Mouse (Mus musculus) midbrain, embryonic 11.5 days (tissue): ENCODE measurements at regions not wholly inside any gene's neighbourhood (a gene's known extent, or its start where the extent isn't known, plus 50 kb on each side); places are given as distances from the start of the nearest gene placed in this dataset.

ENCODE experiments used
- ATAC-seq: fragments of 200-750 bp; cut with Nextera tagmentation; 2 replicates; pipeline ENCODE4 v1.8.0; 2017; ENCODE audit warnings: moderate TSS enrichment, moderate library complexity; ENCODE audit not compliant: low FRiP score
- DNase-seq: peaks from one replicate; pipeline ENCODE4 v3.0.0; 2015; ENCODE audit warnings: low spot score; ENCODE audit errors: missing footprints
- H3K27ac ChIP-seq: fragments of 300-500 bp; sonication (generic); 2 replicates; pipeline ENCODE4 v1.5.1; 2014; ENCODE audit warnings: low read depth, low read length
- H3K27me3 ChIP-seq: fragments of 300-500 bp; sonication (generic); 2 replicates; pipeline ENCODE4 v1.6.1; 2014; ENCODE audit warnings: mild to moderate bottlenecking, low read length, moderate library complexity, mixed read lengths; ENCODE audit not compliant: control insufficient read depth, insufficient read depth
- H3K36me3 ChIP-seq: fragments of 300-500 bp; sonication (generic); 2 replicates; pipeline ENCODE4 v1.6.1; 2014; ENCODE audit warnings: mild to moderate bottlenecking, low read length, moderate library complexity, mixed read lengths; ENCODE audit not compliant: control insufficient read depth, insufficient read depth
- H3K4me1 ChIP-seq: fragments of 300-500 bp; sonication (generic); 2 replicates; pipeline ENCODE4 v1.6.1; 2014; ENCODE audit warnings: low read length; ENCODE audit not compliant: control insufficient read depth, insufficient read depth
- H3K4me2 ChIP-seq: fragments of 300-500 bp; sonication (generic); 2 replicates; pipeline ENCODE4 v1.6.1; 2014; ENCODE audit warnings: mild to moderate bottlenecking, moderate library complexity
- H3K4me3 ChIP-seq: fragments of 300-500 bp; sonication (generic); 2 replicates; pipeline ENCODE4 v1.5.1; 2014; ENCODE audit warnings: low read depth, low read length
- H3K9ac ChIP-seq: fragments of 300-500 bp; sonication (generic); 2 replicates; pipeline ENCODE4 v1.6.1; 2014; ENCODE audit warnings: low read length
- H3K9me3 ChIP-seq: fragments of 300-500 bp; sonication (generic); 2 replicates; pipeline ENCODE4 v1.6.1; 2016; ENCODE audit warnings: low read length; ENCODE audit not compliant: control insufficient read depth
- WGBS: fragments of 180-500 bp; shearing (Covaris S2); extraction: QIAGEN DNeasy Blood & Tissue Kit; methylation state at CpG from one replicate; pipeline ENCODE4 v1.1.7; 2014; 5-methylcytosine and 5-hydroxymethylcytosine counted together

GRCm38 (mm10) chr4:95185113-95185915 lies 133.3 kb upstream of the Jun start:
- H3K27ac ChIP-seq, result no peak overlapping the region
- DNase-seq, result no peak
- no peaks in the 10 kb centered on the region for H3K36me3 ChIP-seq

GRCm38 (mm10) chr4:95185916-95186200 lies 133.8 kb upstream of the Jun start:
- WGBS, result 83% methylated on average over 3 of the region's 3 CpGs
- Histone ChIP-seq H3K9ac (no peak overlapping the region), H3K4me2 (no peak overlapping the region), H3K27ac (no peak overlapping the region), H3K9me3 (no peaks in the 10 kb centered on the region), H3K4me3 (no peak overlapping the region), H3K4me1 (peaks cover 2% of the 10 kb centered on the region; the same call in 1 of the 2 replicates), H3K36me3 (no peaks in the 10 kb centered on the region), H3K27me3 (no peaks in the 10 kb centered on the region)
- ATAC-seq (no peak), DNase-seq (no peak)

More at GRCm38 (mm10) chr4:95185113-95185915, 133.3 kb upstream of the Jun start:
- no peak overlapping the region for H3K4me2 ChIP-seq
- H3K4me3 ChIP-seq, result no peak overlapping the region
- peaks cover 2% of the 10 kb centered on the region; the same call in 1 of the 2 replicates for H3K4me1 ChIP-seq
- ATAC-seq, result 0 out of 2 replicates have a peak, but pooled peaks have one; percentile 24
- H3K9ac ChIP-seq, result no peak overlapping the region
- 66% methylated on average over 14 of the region's 14 CpGs for WGBS
- no peaks in the 10 kb centered on the region for H3K27me3 ChIP-seq
- no peaks in the 10 kb centered on the region for H3K9me3 ChIP-seq

- Histone ChIP-seq H3K4me2 (no peak overlapping the region), H3K9me3 (no peaks in the 10 kb centered on the region), H3K4me3 (no peak overlapping the region), H3K27me3 (no peaks in the 10 kb centered on the region), H3K4me1 (peaks cover 2% of the 10 kb centered on the region; the same call in 1 of the 2 replicates), H3K27ac (no peak overlapping the region), H3K36me3 (no peaks in the 10 kb centered on the region), H3K9ac (no peak overlapping the region)
- no peak for ATAC-seq
- 92% methylated on average over 3 of the region's 3 CpGs for WGBS
- no peak for DNase-seq
These were observed 136.1 kb upstream of the Jun start for GRCm38 (mm10) chr4:95188107-95188506.

- Histone ChIP-seq H3K9me3 (no peaks in the 10 kb centered on the region), H3K27ac (no peak overlapping the region), H3K27me3 (no peaks in the 10 kb centered on the region), H3K36me3 (no peaks in the 10 kb centered on the region), H3K9ac (no peak overlapping the region), H3K4me3 (no peak overlapping the region), H3K4me1 (no peaks in the 10 kb centered on the region), H3K4me2 (no peak overlapping the region)
- DNase-seq (no peak), ATAC-seq (no peak)
- 86% methylated on average over 7 of the region's 7 CpGs for WGBS
These were observed 139.8 kb upstream of the Jun start for GRCm38 (mm10) chr4:95191654-95192406.

GRCm38 (mm10) chr4:95192562-95192961 lies 140.5 kb upstream of the Jun start:
- no peak for DNase-seq
- Histone ChIP-seq H3K27me3 (no peaks in the 10 kb centered on the region), H3K9me3 (no peaks in the 10 kb centered on the region), H3K4me1 (no peaks in the 10 kb centered on the region), H3K27ac (no peak overlapping the region), H3K4me2 (no peak overlapping the region), H3K36me3 (no peaks in the 10 kb centered on the region), H3K4me3 (no peak overlapping the region), H3K9ac (no peak overlapping the region)
- ATAC-seq, result no peak

- DNase-seq, result no peak
- no peak for ATAC-seq
- Histone ChIP-seq H3K4me2 (no peak overlapping the region), H3K4me3 (no peak overlapping the region), H3K27me3 (no peaks in the 10 kb centered on the region), H3K9me3 (no peaks in the 10 kb centered on the region), H3K27ac (no peak overlapping the region), H3K9ac (no peak overlapping the region), H3K4me1 (no peaks in the 10 kb centered on the region), H3K36me3 (no peaks in the 10 kb centered on the region)
- 70% methylated on average over 4 of the region's 4 CpGs for WGBS
These were observed 141.0 kb upstream of the Jun start for GRCm38 (mm10) chr4:95193028-95193427.

- DNase-seq (no peak), ATAC-seq (no peak)
- no peaks in the 10 kb centered on the region for H3K9me3 ChIP-seq
- no peak overlapping the region for H3K9ac ChIP-seq
- H3K27ac ChIP-seq, result no peak overlapping the region
- H3K36me3 ChIP-seq, result no peaks in the 10 kb centered on the region
- H3K27me3 ChIP-seq, result no peaks in the 10 kb centered on the region
- WGBS, result 84% methylated on average over 4 of the region's 4 CpGs
- no peaks in the 10 kb centered on the region for H3K4me1 ChIP-seq
- H3K4me2 ChIP-seq, result no peak overlapping the region
- no peak overlapping the region for H3K4me3 ChIP-seq
These were observed 141.5 kb upstream of the Jun start for GRCm38 (mm10) chr4:95193473-95193872.

GRCm38 (mm10) chr4:95194621-95195455 lies 142.8 kb upstream of the Jun start:
- no peak overlapping the region for H3K4me3 ChIP-seq
- H3K36me3 ChIP-seq, result no peaks in the 10 kb centered on the region
- H3K9ac ChIP-seq, result no peak overlapping the region
- no peak overlapping the region for H3K4me2 ChIP-seq
- WGBS, result 75% methylated on average over 5 of the region's 5 CpGs
- peaks cover 5% of the 10 kb centered on the region; the same call in 1 of the 2 replicates for H3K4me1 ChIP-seq
- H3K9me3 ChIP-seq, result no peaks in the 10 kb centered on the region
- ATAC-seq, result no peak
- H3K27ac ChIP-seq, result no peak overlapping the region
- no peak for DNase-seq
- H3K27me3 ChIP-seq, result no peaks in the 10 kb centered on the region

- no peak for DNase-seq
These were observed 144.1 kb upstream of the Jun start for GRCm38 (mm10) chr4:95196106-95196505.

More at GRCm38 (mm10) chr4:95196106-95196505, 144.1 kb upstream of the Jun start:
- Histone ChIP-seq H3K27ac (no peak overlapping the region), H3K4me1 (peaks cover 5% of the 10 kb centered on the region; the same call in 1 of the 2 replicates), H3K4me3 (no peak overlapping the region), H3K27me3 (no peaks in the 10 kb centered on the region), H3K36me3 (no peaks in the 10 kb centered on the region), H3K9me3 (no peaks in the 10 kb centered on the region), H3K9ac (no peak overlapping the region), H3K4me2 (no peak overlapping the region)
- WGBS, result 87% methylated on average over 2 of the region's 2 CpGs
- ATAC-seq, result no peak
